Mouse (Mus musculus) heart, embryonic 16.5 days (tissue): Measurements from ENCODE around the gene Scn3b. TPM values are rescaled to one million over a fixed set of nuclear protein-coding genes. Genes with fewer than 3 reads are reported as not detected.

Experiments used
- ATAC-seq: fragments of 200-750 bp; cut with Nextera tagmentation; replicated peaks from 2 replicates; pipeline ENCODE4 v1.8.0; 2017; ENCODE audit warnings: moderate number of reproducible peaks; ENCODE audit not compliant: insufficient read depth, low FRiP score; ENCODE audit errors: extremely low read depth
- H3K27ac ChIP-seq: fragments of 300-500 bp; sonication (generic); 2 replicates; pipeline ENCODE4 v1.5.1; 2014; ENCODE audit warnings: mild to moderate bottlenecking, low read length, control low read depth, moderate library complexity
- H3K27me3 ChIP-seq: fragments of 300-500 bp; sonication (generic); 2 replicates; pipeline ENCODE4 v1.6.1; 2014; ENCODE audit warnings: low read length, mixed read lengths; ENCODE audit not compliant: control insufficient read depth, insufficient read depth
- H3K36me3 ChIP-seq: fragments of 300-500 bp; sonication (generic); 2 replicates; pipeline ENCODE4 v1.6.1; 2014; ENCODE audit not compliant: control insufficient read depth, insufficient read depth
- H3K4me1 ChIP-seq: fragments of 300-500 bp; sonication (generic); 2 replicates; pipeline ENCODE4 v1.6.1; 2014; ENCODE audit warnings: low read length, mixed read lengths; ENCODE audit not compliant: control insufficient read depth, insufficient read depth
- H3K4me2 ChIP-seq: fragments of 300-500 bp; sonication (generic); 2 replicates; pipeline ENCODE4 v1.6.1; 2014; ENCODE audit warnings: low read depth, mild to moderate bottlenecking, control low read depth, low read length
- H3K4me3 ChIP-seq: fragments of 300-500 bp; sonication (generic); 2 replicates; pipeline ENCODE4 v1.5.1; 2014; ENCODE audit warnings: mild to moderate bottlenecking, control low read depth, low read length
- H3K9ac ChIP-seq: fragments of 300-500 bp; sonication (generic); 2 replicates; pipeline ENCODE4 v1.6.1; 2014; ENCODE audit warnings: low read length, control low read depth
- H3K9me3 ChIP-seq: fragments of 300-500 bp; sonication (generic); replicated peaks from 2 replicates; pipeline ENCODE4 v1.6.1; 2016; ENCODE audit warnings: low read length; ENCODE audit not compliant: control insufficient read depth
- WGBS: fragments of 180-500 bp; shearing (Covaris S2); extraction: QIAGEN DNeasy Blood & Tissue Kit; methylation state at CpG from one replicate; pipeline ENCODE4 v1.1.7; 2014; 5-methylcytosine and 5-hydroxymethylcytosine counted together
- polyA plus RNA-seq: library from polyadenylated mRNA; unstranded; fragments of >200 nt; fragmentation: Nextera tagmentation; extraction: Ambion mirVana; gene quantifications from 2 replicates; pipeline ENCODE4 v1.2.1, GENCODE M21; 2015

Scn3b gene
- polyA plus RNA-seq, 1 experiment from 2014 or later = 1.7 TPM

GRCm38 (mm10) chr9:40279438-40279837 lies 10.4 kb downstream of the Scn3b start:
- Histone ChIP-seq H3K36me3 (no peaks in the 10 kb centered on the region), H3K4me2 (no peak overlapping the region), H3K4me3 (no peak overlapping the region), H3K9ac (no peak overlapping the region), H3K4me1 (no peaks in the 10 kb centered on the region), H3K27me3 (no peaks in the 10 kb centered on the region), H3K9me3 (no peaks in the 10 kb centered on the region), H3K27ac (no peak overlapping the region)
- WGBS = 83% methylated on average over 7 of the region's 7 CpGs
- ATAC-seq = no peak

- no peak overlapping the region for H3K4me2 ChIP-seq
- 75% methylated on average over 7 of the region's 7 CpGs for WGBS
Measured at GRCm38 (mm10) chr9:40282968-40283367, 14.0 kb downstream of the Scn3b start.

GRCm38 (mm10) chr9:40292475-40292874 lies 23.5 kb downstream of the Scn3b start:
- H3K4me3 ChIP-seq = no peak overlapping the region
- peaks cover 10% of the 10 kb centered on the region for H3K36me3 ChIP-seq
- H3K27me3 ChIP-seq = no peaks in the 10 kb centered on the region
- no peak for ATAC-seq
- no peak overlapping the region for H3K9ac ChIP-seq
- H3K4me2 ChIP-seq = no peak overlapping the region
- H3K9me3 ChIP-seq = no peaks in the 10 kb centered on the region
- no peak overlapping the region for H3K27ac ChIP-seq
- no peaks in the 10 kb centered on the region for H3K4me1 ChIP-seq
- WGBS = 84% methylated on average over 4 of the region's 4 CpGs

More at GRCm38 (mm10) chr9:40282968-40283367, 14.0 kb downstream of the Scn3b start:
- no peak for ATAC-seq
- Histone ChIP-seq H3K4me3 (no peak overlapping the region), H3K4me1 (no peaks in the 10 kb centered on the region), H3K36me3 (no peaks in the 10 kb centered on the region), H3K27me3 (no peaks in the 10 kb centered on the region), H3K9ac (no peak overlapping the region), H3K9me3 (no peaks in the 10 kb centered on the region), H3K27ac (no peak overlapping the region)

- H3K9me3 ChIP-seq = no peaks in the 10 kb centered on the region
- peaks cover 10% of the 10 kb centered on the region for H3K36me3 ChIP-seq
- H3K4me2 ChIP-seq = no peak overlapping the region
- H3K9ac ChIP-seq = no peak overlapping the region
- no peaks in the 10 kb centered on the region for H3K4me1 ChIP-seq
- 92% methylated on average over 8 of the region's 8 CpGs for WGBS
- H3K27ac ChIP-seq = no peak overlapping the region
- ATAC-seq = no peak
- H3K27me3 ChIP-seq = no peaks in the 10 kb centered on the region
- H3K4me3 ChIP-seq = no peak overlapping the region
Measured at GRCm38 (mm10) chr9:40293286-40293685, 24.3 kb downstream of the Scn3b start.

- Histone ChIP-seq H3K36me3 (peaks cover 15% of the 10 kb centered on the region), H3K27me3 (no peaks in the 10 kb centered on the region), H3K9me3 (no peaks in the 10 kb centered on the region), H3K27ac (no peak overlapping the region), H3K4me1 (no peaks in the 10 kb centered on the region), H3K4me3 (no peak overlapping the region), H3K9ac (no peak overlapping the region), H3K4me2 (no peak overlapping the region)
- 86% methylated on average over 5 of the region's 5 CpGs for WGBS
- ATAC-seq = no peak
Measured at GRCm38 (mm10) chr9:40293740-40294139, 24.7 kb downstream of the Scn3b start.

GRCm38 (mm10) chr9:40294210-40294609 lies 25.2 kb downstream of the Scn3b start:
- 87% methylated on average over 5 of the region's 5 CpGs for WGBS
- no peak overlapping the region for H3K4me2 ChIP-seq
- H3K27ac ChIP-seq = no peak overlapping the region
- no peak for ATAC-seq
- no peaks in the 10 kb centered on the region for H3K4me1 ChIP-seq
- no peaks in the 10 kb centered on the region for H3K27me3 ChIP-seq
- H3K9ac ChIP-seq = no peak overlapping the region
- H3K9me3 ChIP-seq = no peaks in the 10 kb centered on the region
- peaks cover 19% of the 10 kb centered on the region for H3K36me3 ChIP-seq
- no peak overlapping the region for H3K4me3 ChIP-seq

GRCm38 (mm10) chr9:40294866-40295265 lies 25.8 kb downstream of the Scn3b start:
- Histone ChIP-seq H3K4me2 (no peak overlapping the region), H3K27me3 (no peaks in the 10 kb centered on the region), H3K27ac (no peak overlapping the region), H3K9ac (no peak overlapping the region), H3K9me3 (no peaks in the 10 kb centered on the region), H3K36me3 (peaks cover 25% of the 10 kb centered on the region), H3K4me3 (no peak overlapping the region), H3K4me1 (no peaks in the 10 kb centered on the region)
- 93% methylated on average over 1 of the region's 1 CpGs for WGBS
- ATAC-seq = no peak

GRCm38 (mm10) chr9:40296251-40296650 lies 27.2 kb downstream of the Scn3b start:
- 90% methylated on average over 5 of the region's 5 CpGs for WGBS
- H3K36me3 ChIP-seq = peaks cover 25% of the 10 kb centered on the region

GRCm38 (mm10) chr9:40297969-40298368 lies 29.0 kb downstream of the Scn3b start:
- ATAC-seq = no peak
- Histone ChIP-seq H3K9ac (no peak overlapping the region), H3K27ac (no peak overlapping the region), H3K4me3 (no peak overlapping the region), H3K4me2 (no peak overlapping the region), H3K9me3 (no peaks in the 10 kb centered on the region), H3K4me1 (no peaks in the 10 kb centered on the region), H3K36me3 (peaks cover 25% of the 10 kb centered on the region), H3K27me3 (no peaks in the 10 kb centered on the region)
- 77% methylated on average over 9 of the region's 9 CpGs for WGBS

More at GRCm38 (mm10) chr9:40296251-40296650, 27.2 kb downstream of the Scn3b start:
- Histone ChIP-seq H3K27me3 (no peaks in the 10 kb centered on the region), H3K27ac (no peak overlapping the region), H3K9ac (no peak overlapping the region), H3K4me3 (no peak overlapping the region), H3K4me1 (no peaks in the 10 kb centered on the region), H3K4me2 (no peak overlapping the region), H3K9me3 (no peaks in the 10 kb centered on the region)
- no peak for ATAC-seq

GRCm38 (mm10) chr9:40299323-40299722 lies 30.3 kb downstream of the Scn3b start:
- Histone ChIP-seq H3K4me3 (no peak overlapping the region), H3K27ac (no peak overlapping the region), H3K4me1 (no peaks in the 10 kb centered on the region), H3K4me2 (no peak overlapping the region), H3K9me3 (no peaks in the 10 kb centered on the region), H3K9ac (no peak overlapping the region), H3K36me3 (peaks cover 26% of the 10 kb centered on the region), H3K27me3 (no peaks in the 10 kb centered on the region)
- 94% methylated on average over 7 of the region's 7 CpGs for WGBS
- ATAC-seq = no peak
